Mouse (Mus musculus): ENCODE results near the gene Gtf2f2.

Gtf2f2 gene

GRCm38 (mm10) chr14:75863549-75864409 lies 146.9 kb downstream of the Gtf2f2 start:
- DNase-seq (ENCODE audit: low read depth, low spot score), result no peak

GRCm38 (mm10) chr14:75862701-75863100 lies 148.0 kb downstream of the Gtf2f2 start:
- DNase-seq (ENCODE audit: low read depth, low spot score), result no peak

- no peak for DNase-seq (ENCODE audit: low read depth, low spot score)
Measured at GRCm38 (mm10) chr14:75859619-75860018, 151.0 kb downstream of the Gtf2f2 start.

GRCm38 (mm10) chr14:75858181-75858580 lies 152.5 kb downstream of the Gtf2f2 start:
- no peak for DNase-seq (ENCODE audit: low read depth, low spot score)

GRCm38 (mm10) chr14:75855263-75855992 lies 155.2 kb downstream of the Gtf2f2 start:
- no peak for DNase-seq (ENCODE audit: low read depth, low spot score)

- DNase-seq (ENCODE audit: low read depth, low spot score), result no peak
Measured at GRCm38 (mm10) chr14:75852016-75852415, 158.6 kb downstream of the Gtf2f2 start.

- DNase-seq (ENCODE audit: low read depth, low spot score), result no peak
Measured at GRCm38 (mm10) chr14:75850819-75851218, 159.8 kb downstream of the Gtf2f2 start.

GRCm38 (mm10) chr14:75849842-75850568 lies 160.7 kb downstream of the Gtf2f2 start:
- DNase-seq (ENCODE audit: low read depth, low spot score), result no peak

- no peak for DNase-seq (ENCODE audit: low read depth, low spot score)
Measured at GRCm38 (mm10) chr14:75849236-75849635, 161.4 kb downstream of the Gtf2f2 start.

GRCm38 (mm10) chr14:75848482-75848881 lies 162.2 kb downstream of the Gtf2f2 start:
- no peak for DNase-seq (ENCODE audit: low read depth, low spot score)

- no peak for DNase-seq (ENCODE audit: low read depth, low spot score)
Measured at GRCm38 (mm10) chr14:75847669-75848068, 163.0 kb downstream of the Gtf2f2 start.
